Mouse (Mus musculus) kidney, adult 8-10 months (tissue): ENCODE results near the gene Ccdc163.

ENCODE experiments used
- DNase-seq, 2 experiments: peaks; one replicate each; pipeline ENCODE4 v3.0.0; 2022

Gene Ccdc163

DNA sequence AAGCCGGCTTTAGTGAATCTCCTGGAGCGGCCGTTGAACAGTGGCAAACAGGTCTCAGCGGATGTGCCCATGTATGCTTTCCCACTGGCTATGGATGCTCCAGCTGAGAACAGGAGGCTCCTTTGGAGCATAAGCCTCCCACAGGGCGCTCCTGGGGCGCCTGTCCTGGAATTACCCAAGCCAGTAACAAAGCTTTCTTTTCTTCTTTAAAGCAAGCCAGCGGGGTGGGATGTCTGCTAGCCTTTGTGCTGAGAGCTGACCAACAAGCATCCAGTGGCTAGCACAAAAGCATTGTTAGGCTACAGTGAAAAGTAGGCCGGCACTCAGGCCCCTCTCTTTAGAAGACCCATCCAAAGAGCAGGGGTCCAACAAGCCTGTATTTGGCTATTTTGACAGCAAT is 73.9 kb downstream of the Ccdc163 start:
- no peak for DNase-seq

DNA sequence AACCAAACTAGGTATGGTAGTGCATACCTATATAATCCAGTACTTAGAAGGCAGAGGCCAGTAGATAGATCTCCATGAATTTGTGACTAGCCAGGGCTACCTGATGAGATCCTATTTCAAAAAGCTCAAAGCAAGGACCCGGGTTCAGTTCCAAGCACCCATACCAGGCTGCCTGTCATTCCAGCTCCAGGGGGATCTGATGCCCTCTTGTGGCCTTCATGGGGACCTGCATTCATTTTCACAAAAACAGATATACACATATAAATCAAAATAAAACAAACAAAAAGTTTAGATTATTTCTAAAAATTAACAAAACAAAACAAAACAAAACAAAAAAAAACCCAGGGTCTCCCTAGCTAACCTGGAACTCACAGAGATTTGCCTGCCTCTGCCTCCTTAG is 78.3 kb downstream of the Ccdc163 start:
- no peak for DNase-seq

DNA sequence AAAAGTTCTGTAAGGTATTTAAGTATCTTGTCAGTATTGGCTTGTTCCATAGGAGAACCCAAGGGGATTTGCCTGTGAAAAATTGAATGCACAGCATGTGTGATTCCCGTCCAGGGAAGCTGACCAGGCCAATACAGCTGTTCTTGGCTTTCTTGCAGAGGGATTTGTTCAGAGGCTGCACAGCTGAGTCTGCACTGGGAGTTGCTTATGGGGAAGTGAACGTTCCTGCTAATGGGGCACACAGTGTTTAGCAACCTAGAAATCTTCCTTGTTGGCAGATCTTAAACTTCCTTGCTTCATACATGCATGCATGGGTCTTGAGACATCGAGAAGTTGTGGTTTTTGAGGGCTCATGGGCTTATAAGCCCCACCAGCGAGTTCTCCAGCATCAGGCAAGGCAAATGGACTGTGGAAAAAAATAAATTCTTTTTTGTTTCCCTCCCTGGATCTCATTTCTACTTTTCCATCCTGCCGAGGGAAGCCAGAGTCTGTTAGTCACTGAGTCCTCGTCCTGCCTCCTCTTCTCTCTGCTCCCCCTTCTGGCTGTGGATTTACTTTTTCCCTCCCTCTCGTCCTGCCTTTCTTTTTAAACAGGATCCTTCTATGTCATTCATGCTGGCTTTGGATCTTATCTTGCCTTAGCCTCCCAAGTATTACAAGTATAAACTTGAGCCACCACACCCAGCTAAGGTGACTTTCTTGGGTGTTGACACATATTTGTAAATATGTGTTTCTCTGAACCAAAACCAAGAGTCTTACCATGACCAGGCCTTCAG is 79.9 kb downstream of the Ccdc163 start:
- DNase-seq = no peak

DNA sequence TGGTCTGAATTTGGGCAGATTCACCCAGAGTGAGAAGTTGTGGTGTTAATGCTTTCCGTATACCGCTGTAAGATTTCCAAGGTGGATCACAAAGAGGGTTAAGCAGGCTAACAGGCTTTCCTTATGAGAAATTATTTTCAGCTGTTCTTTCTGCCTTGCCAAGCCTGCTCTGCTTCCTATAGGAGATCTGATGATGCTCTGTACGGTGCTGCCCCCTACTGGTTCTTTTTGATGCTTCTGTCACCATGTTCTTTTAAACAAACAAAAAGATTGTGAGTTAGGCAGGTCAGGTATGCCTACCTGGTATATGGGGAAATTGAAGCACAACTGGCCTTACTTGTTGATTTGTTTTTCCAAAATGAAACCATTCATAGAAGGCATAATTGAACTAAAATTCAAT is 80.6 kb downstream of the Ccdc163 start:
- peak; percentile 78 to 88 for DNase-seq

DNA sequence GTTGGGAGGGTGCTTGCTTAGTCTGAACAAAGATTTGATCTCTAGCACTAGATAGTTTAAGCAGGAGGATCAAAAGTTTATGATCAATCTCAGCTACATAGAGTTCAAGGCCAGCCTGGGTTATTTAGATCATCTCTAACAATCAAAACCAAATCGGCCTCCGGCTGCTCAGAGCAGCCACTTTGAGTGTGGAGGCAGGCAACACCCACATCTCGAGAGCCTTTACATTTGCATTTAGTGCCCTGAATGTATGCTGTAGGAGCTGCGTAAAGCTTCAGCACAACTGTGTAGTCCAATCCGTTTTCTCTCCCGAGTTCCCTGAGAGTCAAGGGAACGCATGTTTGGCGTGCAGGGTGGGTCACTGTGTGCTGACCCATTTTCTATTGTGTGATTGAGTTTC is 84.1 kb downstream of the Ccdc163 start:
- DNase-seq = no peak

DNA sequence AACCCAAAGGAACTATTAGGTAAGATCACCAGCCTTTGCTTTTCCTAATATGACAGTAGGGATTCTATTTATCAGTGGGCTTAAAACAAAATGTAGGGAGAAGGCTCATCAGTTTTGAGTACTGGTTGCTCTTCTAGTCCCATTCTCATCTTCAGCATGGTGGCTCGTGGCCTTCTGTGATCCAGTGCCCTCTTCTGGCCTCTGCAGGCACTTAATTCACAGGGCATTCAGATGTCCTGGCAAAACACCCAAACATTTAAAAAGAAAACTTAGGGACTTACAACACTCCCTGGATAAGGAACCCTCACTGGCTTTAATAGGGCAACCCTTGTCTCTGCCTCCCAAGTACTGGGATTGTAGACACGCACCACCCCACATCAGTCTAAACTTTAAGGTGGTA is 86.0 kb downstream of the Ccdc163 start:
- no peak for DNase-seq

DNA sequence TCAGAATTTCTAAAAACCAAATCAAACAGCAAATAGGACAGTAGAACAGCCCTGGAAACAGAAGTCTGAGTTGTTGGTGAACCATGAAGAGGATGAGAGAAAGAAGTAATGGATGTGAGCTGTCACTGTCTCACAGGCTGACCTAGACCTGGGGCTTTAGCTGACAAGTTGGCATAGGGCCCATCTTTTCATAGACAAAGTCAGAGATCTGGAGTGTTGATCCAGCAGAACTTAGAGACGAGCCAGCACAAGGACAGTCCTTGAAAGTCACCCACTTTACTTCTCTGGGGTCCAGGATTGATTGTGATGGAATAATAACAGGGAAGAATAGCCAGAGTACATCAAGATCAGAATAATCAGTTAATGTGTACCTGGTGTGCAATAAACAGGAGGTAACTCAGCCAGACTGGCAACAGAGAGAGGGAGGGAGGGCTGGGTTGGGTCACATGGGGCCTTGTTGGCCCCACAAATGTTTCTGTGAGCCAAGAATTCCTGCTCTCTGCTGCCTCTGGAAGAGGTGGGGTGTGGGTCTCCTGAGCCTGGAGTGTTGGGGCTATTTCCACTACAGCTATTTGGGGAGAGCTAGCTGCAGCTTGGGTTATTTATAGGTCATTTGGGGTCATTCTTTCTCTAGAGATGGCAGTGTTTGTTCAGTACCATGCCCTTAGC is 88.3 kb downstream of the Ccdc163 start:
- peak; percentile 48 to 74 for DNase-seq

DNA sequence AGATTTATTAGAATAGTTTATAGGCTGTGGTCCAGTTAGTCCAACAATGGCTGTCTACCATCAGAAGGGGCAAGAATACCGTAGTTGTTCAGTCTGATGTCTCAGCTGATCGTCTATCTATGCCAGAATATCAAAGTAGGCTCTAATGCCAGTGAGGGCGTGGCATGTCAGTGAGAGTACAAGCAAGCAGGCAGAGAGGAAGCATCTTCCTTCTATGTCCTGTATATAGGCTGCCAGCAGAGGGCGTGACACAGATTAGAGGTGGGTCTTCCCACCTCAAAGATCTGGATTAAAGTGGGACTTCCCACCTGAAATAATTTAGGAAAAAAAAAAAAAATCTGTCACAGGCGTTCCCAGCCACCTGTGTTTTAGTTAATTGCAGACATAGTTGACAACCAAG is 91.6 kb downstream of the Ccdc163 start:
- DNase-seq = no peak
